Mouse (Mus musculus) left cerebral cortex, postnatal 36 days (tissue): ENCODE data around the gene Ntrk3. TPM values are rescaled to one million over a fixed set of nuclear protein-coding genes. Genes with fewer than 3 reads are reported as not detected.

ENCODE experiments used
- DNase-seq, 2 experiments: peaks; one replicate each; pipeline ENCODE4 v3.0.0; 2021 to 2022; ENCODE audit warnings: low spot score in 2 of 2, mixed read lengths in 1 of 2
- intact Hi-C: fragments of 180-260 bp; cut with DNase I; formaldehyde crosslinking; loops from one replicate; pipeline ENCODE4 v1.15.1; 2025
- total RNA-seq, 2 experiments: library from RNA; stranded (reverse); gene quantifications; 2 replicates each; pipeline ENCODE4 v1.2.3; 2021

Gene Ntrk3
- total RNA-seq, 2 experiments from 2014 or later, result 138 to 174 TPM

GRCm38 (mm10) chr7:78484290-78484689, 253.5 kb downstream of the Ntrk3 start:
- intact Hi-C loops, result no loop called here
- DNase-seq, result no peak

- intact Hi-C loops, result no loop called here
- no peak for DNase-seq
Observed at GRCm38 (mm10) chr7:78483729-78484128, 254.1 kb downstream of the Ntrk3 start.

- DNase-seq, result no peak
- intact Hi-C loops, result no loop called here
Observed at GRCm38 (mm10) chr7:78483061-78483460, 254.8 kb downstream of the Ntrk3 start.

- intact Hi-C loops, result no loop called here
- DNase-seq, result no peak
Observed at GRCm38 (mm10) chr7:78478881-78479280, 258.9 kb downstream of the Ntrk3 start.

GRCm38 (mm10) chr7:78471755-78472154, 266.1 kb downstream of the Ntrk3 start:
- intact Hi-C loops, result no loop called here

GRCm38 (mm10) chr7:78471270-78471669, 266.5 kb downstream of the Ntrk3 start:
- no peak for DNase-seq

More at GRCm38 (mm10) chr7:78471755-78472154, 266.1 kb downstream of the Ntrk3 start:
- DNase-seq, result no peak

GRCm38 (mm10) chr7:78462605-78463004, 275.2 kb downstream of the Ntrk3 start:
- DNase-seq, result no peak
- intact Hi-C loops, result no loop called here

More at GRCm38 (mm10) chr7:78471270-78471669, 266.5 kb downstream of the Ntrk3 start:
- intact Hi-C loops, result no loop called here

- intact Hi-C loops, result no loop called here
- DNase-seq, result no peak
Observed at GRCm38 (mm10) chr7:78459021-78459420, 278.8 kb downstream of the Ntrk3 start.

GRCm38 (mm10) chr7:78451666-78452065, 286.1 kb downstream of the Ntrk3 start:
- intact Hi-C loops, result no loop called here
- no peak for DNase-seq

GRCm38 (mm10) chr7:78449909-78450592, 287.8 kb downstream of the Ntrk3 start:
- intact Hi-C loops, result no loop called here
- DNase-seq, result no peak

GRCm38 (mm10) chr7:78448841-78449240, 289.0 kb downstream of the Ntrk3 start:
- intact Hi-C loops, result no loop called here
- DNase-seq, result no peak

- intact Hi-C loops, result no loop called here
- DNase-seq, result no peak
Observed at GRCm38 (mm10) chr7:78443373-78444036, 294.3 kb downstream of the Ntrk3 start.

- DNase-seq, result no peak
- intact Hi-C loops, result no loop called here
Observed at GRCm38 (mm10) chr7:78441706-78442105, 296.1 kb downstream of the Ntrk3 start.

GRCm38 (mm10) chr7:78440896-78441295, 296.9 kb downstream of the Ntrk3 start:
- intact Hi-C loops, result no loop called here
- no peak for DNase-seq

- DNase-seq, result no peak
- intact Hi-C loops, result no loop called here
Observed at GRCm38 (mm10) chr7:78440476-78440875, 297.3 kb downstream of the Ntrk3 start.

- no peak for DNase-seq
Observed at GRCm38 (mm10) chr7:78439361-78440120, 298.3 kb downstream of the Ntrk3 start.

GRCm38 (mm10) chr7:78433617-78434144, 304.1 kb downstream of the Ntrk3 start:
- DNase-seq, result no peak
- intact Hi-C loops, result no loop called here

More at GRCm38 (mm10) chr7:78439361-78440120, 298.3 kb downstream of the Ntrk3 start:
- intact Hi-C loops, result no loop called here

- no peak for DNase-seq
- intact Hi-C loops, result no loop called here
Observed at GRCm38 (mm10) chr7:78431611-78432010, 306.2 kb downstream of the Ntrk3 start.

- DNase-seq, result no peak
- intact Hi-C loops, result no loop called here
Observed at GRCm38 (mm10) chr7:78412172-78412571, 325.6 kb downstream of the Ntrk3 start.

GRCm38 (mm10) chr7:78409970-78410369, 327.8 kb downstream of the Ntrk3 start:
- intact Hi-C loops, result no loop called here
- no peak for DNase-seq
